Mouse (Mus musculus) kidney, adult 9 months (tissue): ENCODE results near the gene Rfx2.
A peak's percentile ranks its signal among the peaks of the same experiment; 100 is the strongest.

Source experiments
- DNase-seq: peaks from one replicate; pipeline ENCODE4 v3.0.0; 2022

Rfx2 gene

DNA sequence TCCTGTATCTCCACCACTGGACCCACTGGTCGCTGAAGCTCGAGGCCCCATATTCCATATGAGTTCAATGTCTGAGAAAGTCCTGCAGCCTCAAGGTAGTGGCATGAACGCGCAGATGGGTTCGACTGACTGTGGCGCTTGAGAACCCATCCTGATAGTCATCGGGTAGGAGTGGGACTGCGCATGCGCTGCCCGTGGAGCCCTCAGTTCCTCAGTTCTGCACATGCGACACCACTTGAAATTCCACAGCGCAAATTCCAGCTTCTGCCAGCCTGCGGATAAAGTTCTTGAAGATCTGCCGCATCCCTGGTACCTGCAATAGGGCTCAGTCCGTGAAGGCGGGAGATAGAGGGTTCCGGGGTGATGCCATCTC is 90.0 kb downstream of the Rfx2 start:
- no peak for DNase-seq

- no peak for DNase-seq
Observed at GRCm38 (mm10) chr17:56740118-56740787, 90.6 kb downstream of the Rfx2 start.

- DNase-seq: no peak
Observed at GRCm38 (mm10) chr17:56738221-56738620, 92.6 kb downstream of the Rfx2 start.

DNA sequence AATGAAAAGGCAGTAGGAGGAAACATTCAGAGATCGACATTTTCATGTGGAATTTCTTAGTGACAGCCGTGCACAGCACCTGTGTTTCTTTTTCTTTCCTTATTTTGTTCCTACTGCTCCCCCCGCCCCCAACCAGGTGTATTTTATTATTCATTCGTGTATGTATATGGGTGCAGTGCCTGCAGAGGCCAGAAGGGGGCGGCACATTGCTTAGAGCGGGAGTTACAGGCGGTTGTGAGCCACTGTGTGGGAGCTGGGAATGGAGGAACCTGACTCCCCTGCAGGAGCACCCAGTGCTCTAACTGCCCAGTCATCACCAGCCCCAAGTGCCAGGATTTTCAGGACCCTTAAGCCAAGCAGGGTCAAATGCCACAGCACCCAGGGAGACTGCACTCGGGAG is 94.3 kb downstream of the Rfx2 start:
- DNase-seq: no peak

GRCm38 (mm10) chr17:56729656-56730055 is 101.2 kb downstream of the Rfx2 start:
- no peak for DNase-seq

- DNase-seq: peak; percentile 53
Observed at GRCm38 (mm10) chr17:56729151-56729550, 101.7 kb downstream of the Rfx2 start.

- DNase-seq: no peak
Observed at GRCm38 (mm10) chr17:56728117-56728516, 102.7 kb downstream of the Rfx2 start.

DNA sequence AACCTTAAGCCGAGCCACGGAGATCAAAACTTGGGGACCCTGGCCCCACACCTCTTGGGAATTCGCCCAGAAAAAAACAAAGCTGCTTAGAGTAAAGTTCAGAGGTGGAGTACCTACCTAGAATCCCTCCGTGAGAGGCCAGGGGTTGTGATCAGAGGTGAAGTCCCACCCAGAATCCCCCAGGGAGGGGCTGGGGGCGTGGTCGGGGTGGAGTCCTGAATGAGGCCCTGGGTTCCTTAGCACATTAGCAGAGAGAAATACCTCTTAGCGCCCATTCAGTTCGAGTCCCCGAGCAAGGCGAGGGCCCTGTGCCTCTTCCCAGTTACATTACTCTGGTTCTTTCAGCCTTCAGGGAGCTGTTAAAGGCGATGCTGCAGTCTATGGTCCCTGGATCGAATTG is 103.2 kb downstream of the Rfx2 start:
- DNase-seq: no peak

GRCm38 (mm10) chr17:56727029-56727649 is 103.7 kb downstream of the Rfx2 start:
- DNase-seq: no peak
